Comparison of ENCODE assay signal across 22 mouse cellular contexts in the genomic region with DNA sequence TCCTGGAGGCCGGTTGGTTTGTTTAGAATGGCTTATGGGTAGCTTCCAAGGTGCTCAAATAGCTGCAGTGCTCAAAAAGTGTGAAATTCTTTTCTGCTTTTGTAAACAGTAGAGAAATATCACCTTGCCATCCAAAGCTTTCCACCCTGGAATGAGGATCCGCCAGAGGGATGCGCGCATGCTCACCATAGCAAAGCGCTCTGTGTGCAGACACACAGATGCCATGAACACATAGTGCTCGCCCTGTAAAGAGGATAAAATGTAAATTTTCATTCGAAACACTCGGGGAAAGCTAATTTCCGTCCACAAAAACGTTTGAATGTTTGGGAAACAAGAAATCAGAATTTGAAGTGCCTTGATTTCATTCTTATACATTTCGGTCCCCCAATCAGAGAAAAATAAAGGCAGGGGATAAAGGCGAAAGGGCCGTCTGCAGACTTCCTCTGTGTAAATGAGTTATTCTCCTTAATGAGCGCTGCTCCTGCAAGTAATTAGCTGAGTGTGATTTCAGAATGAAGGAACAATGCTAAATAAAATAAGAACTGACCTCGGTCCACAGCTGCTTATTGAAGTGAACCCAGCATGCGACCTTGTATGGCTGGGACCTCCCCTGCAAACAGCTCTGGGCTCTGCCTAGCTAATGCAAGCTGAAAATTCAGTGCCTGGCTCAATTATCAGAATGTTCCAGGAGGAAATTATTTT.
DNase-seq lines count a peak whose midpoint lies in the region; ATAC-seq and TF ChIP-seq lines count a peak whose summit lies in the region.
"Had no signal": no experiment of that assay in that cellular context is flagged by ENCODE, and none has a peak within 500 bp of the region (broad histone marks: within the 10 kb centered on the region; RNA-seq: fewer than 3 reads in every experiment).

No protein-coding gene starts in this region.

- no peaks in the 10 kb centered on the region; the same call in 1 of the 2 replicates for H3K4me1 ChIP-seq in midbrain, embryonic 12.5 days
- H3K4me1 ChIP-seq in midbrain, postnatal 0 days (ENCODE audit: insufficient read depth, low read length), result no peaks in the 10 kb centered on the region
- H3K4me1 ChIP-seq in forebrain, embryonic 12.5 days, result peaks cover 11% of the 10 kb centered on the region; the same call in 1 of the 2 replicates
- H3K4me1 ChIP-seq in limb, embryonic 10.5 days, result peaks cover 31% of the 10 kb centered on the region
- H3K4me1 ChIP-seq: heart, embryonic 15.5 days; hindbrain, embryonic 15.5 days; midbrain, embryonic 15.5 days had no signal

- TF ChIP-seq CTCF in midbrain, postnatal 0 days (IDR thresholded peaks at IDR 0.05), result no peak

- H3K4me2 ChIP-seq in midbrain, embryonic 12.5 days (replicated peaks), result no peak overlapping the region
- no peak overlapping the region for H3K4me2 ChIP-seq in midbrain, postnatal 0 days (ENCODE audit: low read depth, low read length, poor library complexity, severe bottlenecking)
- no peak overlapping the region for H3K4me2 ChIP-seq in forebrain, embryonic 12.5 days
- H3K4me2 ChIP-seq: embryonic facial prominence, embryonic 12.5 days; heart, embryonic 15.5 days; hindbrain, embryonic 15.5 days; midbrain, embryonic 15.5 days had no signal

- no peak overlapping the region for H3K9ac ChIP-seq in midbrain, embryonic 12.5 days (replicated peaks)
- no peak overlapping the region for H3K9ac ChIP-seq in midbrain, postnatal 0 days (replicated peaks; ENCODE audit: low read length, poor library complexity, severe bottlenecking)
- H3K9ac ChIP-seq in forebrain, embryonic 12.5 days, result no peak overlapping the region
- H3K9ac ChIP-seq: embryonic facial prominence, embryonic 12.5 days; heart, embryonic 15.5 days; hindbrain, embryonic 15.5 days; midbrain, embryonic 15.5 days had no signal

- no peak for DNase-seq in frontal cortex, adult 2 months (ENCODE audit: extremely low spot score in 1 of 2, low spot score in 1 of 2)
- no peak for DNase-seq in midbrain, postnatal 0 days (ENCODE audit: low spot score)
- DNase-seq in limb, embryonic 10.5 days (ENCODE audit: low spot score), result peak; percentile 27
- DNase-seq in thymus, postnatal 10 days (ENCODE audit: low spot score in 2 of 2), result no peak
- DNase-seq: adrenal gland, postnatal 25 days; cerebellum, adult 11-12 months; cerebellum, postnatal 14 days; heart, postnatal 36 days; kidney, adult 2 months; layer of hippocampus, adult 9-11 months; left cerebral cortex, postnatal 4 days; thymus, adult 18-20 months; thymus, postnatal 4 days had no signal

- H3K9me3 ChIP-seq in midbrain, embryonic 12.5 days, result peaks cover 7% of the 10 kb centered on the region; the same call in 1 of the 2 replicates
- no peaks in the 10 kb centered on the region for H3K9me3 ChIP-seq in midbrain, postnatal 0 days (ENCODE audit: low read length)
- peaks cover 8% of the 10 kb centered on the region; the same call in 1 of the 2 replicates for H3K9me3 ChIP-seq in forebrain, embryonic 12.5 days
- peaks cover 2% of the 10 kb centered on the region; the same call in 1 of the 2 replicates for H3K9me3 ChIP-seq in limb, embryonic 10.5 days (replicated peaks)
- H3K9me3 ChIP-seq: heart, embryonic 15.5 days; hindbrain, embryonic 15.5 days; midbrain, embryonic 15.5 days had no signal

- no peaks in the 10 kb centered on the region for H3K27me3 ChIP-seq in midbrain, embryonic 12.5 days
- H3K27me3 ChIP-seq in midbrain, postnatal 0 days (ENCODE audit: insufficient read depth, low read length), result no peaks in the 10 kb centered on the region
- no peaks in the 10 kb centered on the region for H3K27me3 ChIP-seq in forebrain, embryonic 12.5 days
- no peaks in the 10 kb centered on the region for H3K27me3 ChIP-seq in limb, embryonic 10.5 days (ENCODE audit: low read depth, poor library complexity, severe bottlenecking)
- H3K27me3 ChIP-seq: embryonic facial prominence, embryonic 12.5 days; heart, embryonic 15.5 days; hindbrain, embryonic 15.5 days; midbrain, embryonic 15.5 days had no signal

- H3K36me3 ChIP-seq in midbrain, embryonic 12.5 days, result no peaks in the 10 kb centered on the region
- no peaks in the 10 kb centered on the region for H3K36me3 ChIP-seq in midbrain, postnatal 0 days (ENCODE audit: insufficient read depth, low read length)
- H3K36me3 ChIP-seq in forebrain, embryonic 12.5 days (replicated peaks), result no peaks in the 10 kb centered on the region
- peaks cover 6% of the 10 kb centered on the region; the same call in 1 of the 2 replicates for H3K36me3 ChIP-seq in limb, embryonic 10.5 days
- H3K36me3 ChIP-seq: embryonic facial prominence, embryonic 12.5 days; heart, embryonic 15.5 days; hindbrain, embryonic 15.5 days; midbrain, embryonic 15.5 days had no signal

- no peak overlapping the region for H3K4me3 ChIP-seq in midbrain, embryonic 12.5 days
- H3K4me3 ChIP-seq in midbrain, postnatal 0 days (ENCODE audit: low read depth, low read length), result no peak overlapping the region
- H3K4me3 ChIP-seq in forebrain, embryonic 12.5 days (replicated peaks), result no peak overlapping the region
- H3K4me3 ChIP-seq in limb, embryonic 10.5 days, result no peak overlapping the region
- H3K4me3 ChIP-seq: embryonic facial prominence, embryonic 12.5 days; heart, embryonic 15.5 days; hindbrain, embryonic 15.5 days; midbrain, embryonic 15.5 days had no signal

- 74% methylated on average over 16 of the region's 16 CpGs for WGBS in midbrain, embryonic 12.5 days
- WGBS in midbrain, postnatal 0 days, result 81% methylated on average over 16 of the region's 16 CpGs
- WGBS in forebrain, embryonic 12.5 days, result 42% methylated on average over 16 of the region's 16 CpGs
- 75% methylated on average over 16 of the region's 16 CpGs for WGBS in limb, embryonic 10.5 days

- H3K27ac ChIP-seq in midbrain, embryonic 12.5 days (replicated peaks), result no peak overlapping the region
- no peak overlapping the region for H3K27ac ChIP-seq in midbrain, postnatal 0 days (ENCODE audit: low read depth, low read length)
- peak overlapping the region; percentile 19; the same call in 1 of the 2 replicates for H3K27ac ChIP-seq in forebrain, embryonic 12.5 days
- H3K27ac ChIP-seq in limb, embryonic 10.5 days, result peak overlapping the region; percentile 28
- H3K27ac ChIP-seq: embryonic facial prominence, embryonic 12.5 days; heart, embryonic 15.5 days; hindbrain, embryonic 15.5 days; kidney, postnatal 0 days; midbrain, embryonic 15.5 days had no signal

- peak; percentile 78; the same call in 1 of the 2 replicates for ATAC-seq in frontal cortex, adult (ENCODE audit: low TSS enrichment)
- ATAC-seq in midbrain, embryonic 12.5 days (ENCODE audit: low FRiP score, low read depth), result peak; percentile 47; the same call in 1 of the 2 replicates
- ATAC-seq in midbrain, postnatal 0 days (ENCODE audit: low FRiP score), result no peak
- peak; percentile 85 for ATAC-seq in forebrain, embryonic 12.5 days (ENCODE audit: low FRiP score)
- ATAC-seq in megakaryocyte, adult 5-6 weeks (ENCODE audit: poor library complexity, severe bottlenecking), result no peak
- ATAC-seq: midbrain, embryonic 15.5 days had no signal

Comparison
In these comparisons a context has a peak if more than half of its experiments do, and no peak if none do; other contexts are left out.
1. ATAC-seq: peak in frontal cortex, adult (single experiment), midbrain, embryonic 12.5 days (single experiment) and forebrain, embryonic 12.5 days (single experiment); none in midbrain, postnatal 0 days (single experiment) and megakaryocyte, adult 5-6 weeks (single experiment).
2. H3K27ac ChIP-seq: peak in forebrain, embryonic 12.5 days (single experiment) and limb, embryonic 10.5 days (single experiment); none in midbrain, embryonic 12.5 days (single experiment) and midbrain, postnatal 0 days (single experiment).